Mouse (Mus musculus): ENCODE results near the gene Zbtb22.
"Not testable (repeated sequence)": the region's sequence is repeated elsewhere in the genome, so short reads cannot be mapped to it uniquely, and the experiment has no call there.

The Zbtb22 gene

DNA sequence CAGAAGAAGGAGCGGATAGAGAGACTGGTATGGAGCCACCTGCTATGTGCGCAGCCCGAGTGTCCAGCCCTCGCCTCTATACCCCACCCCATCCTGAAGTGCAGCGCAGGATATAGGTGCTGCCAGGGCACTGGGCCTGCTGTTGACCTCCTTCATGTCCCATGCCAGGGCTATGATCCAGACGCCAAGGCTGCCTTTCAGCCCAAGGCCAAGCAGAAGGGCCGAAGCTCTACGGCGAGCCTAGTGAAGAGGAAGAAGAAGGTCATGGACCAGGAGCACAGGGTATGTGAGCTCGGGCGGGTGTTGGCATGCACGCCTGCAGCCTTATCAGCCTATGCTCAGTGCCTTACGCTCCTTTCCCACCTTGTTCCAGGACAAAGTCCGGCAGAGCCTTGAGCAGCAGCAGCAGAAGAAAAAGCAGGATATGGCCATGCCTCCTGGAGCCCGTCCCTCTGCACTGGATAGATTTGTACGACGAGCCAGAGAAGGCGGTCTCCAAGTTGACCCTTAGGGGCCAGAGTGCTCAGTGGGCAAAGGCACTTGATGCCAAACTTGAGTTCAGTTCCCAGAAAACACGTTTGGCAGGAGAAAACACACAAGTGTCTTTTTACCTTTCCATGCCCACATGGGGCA lies 33.3 kb downstream of the Zbtb22 start:
- DNase-seq: no peak

- DNase-seq: no peak
Measured at GRCm38 (mm10) chr17:33950131-33950625, 34.5 kb downstream of the Zbtb22 start.

DNA sequence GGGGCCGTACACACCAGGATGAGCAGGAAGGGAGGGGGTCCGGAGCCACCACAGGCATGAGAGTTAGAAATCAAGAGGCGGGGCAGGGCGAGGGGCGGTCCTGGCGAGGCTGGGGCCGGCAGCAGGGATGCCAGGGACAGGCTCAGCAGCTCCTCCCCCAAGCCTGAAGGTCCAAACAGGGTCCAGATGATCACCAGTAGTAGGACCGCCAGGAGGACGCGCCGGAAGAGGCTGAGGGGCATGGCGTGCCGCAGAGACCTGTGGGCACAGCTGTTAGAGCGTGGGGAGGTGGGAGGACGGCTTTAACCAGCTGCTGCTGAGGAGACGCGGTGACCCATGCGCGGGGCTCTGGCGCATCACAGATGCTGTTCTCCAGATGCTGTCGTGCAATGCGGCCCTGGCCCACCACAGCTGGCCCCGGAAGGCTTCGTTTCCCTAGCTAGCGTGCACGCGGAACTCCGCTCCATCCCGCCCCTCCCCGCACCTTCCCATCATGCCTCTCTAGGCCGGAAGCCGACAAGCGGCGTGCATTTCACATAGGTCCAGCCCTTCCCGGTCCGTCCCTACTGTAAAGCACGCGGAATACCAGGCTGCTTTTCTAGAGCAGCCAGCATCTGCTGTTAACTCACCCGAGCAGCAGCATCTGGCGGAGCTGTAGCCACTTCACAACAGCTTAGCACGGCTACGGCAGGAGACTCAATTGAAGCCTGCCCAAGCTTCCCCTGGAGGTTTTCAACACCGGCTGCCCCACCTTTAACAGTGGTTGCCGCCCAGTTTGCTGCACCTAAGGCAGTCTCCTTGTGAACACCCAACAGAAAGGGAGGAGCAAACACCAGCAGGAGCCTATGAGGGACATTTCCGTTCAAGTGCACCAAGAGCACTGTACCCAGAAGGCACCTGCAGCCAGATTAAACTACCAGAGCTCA lies 35.6 kb downstream of the Zbtb22 start, which contains the start of gene B3galt4:
B3galt4 (minus strand) TSS at position 468 of the 926 bp plus-strand sequence.
- peak; percentile 69 for DNase-seq

DNA sequence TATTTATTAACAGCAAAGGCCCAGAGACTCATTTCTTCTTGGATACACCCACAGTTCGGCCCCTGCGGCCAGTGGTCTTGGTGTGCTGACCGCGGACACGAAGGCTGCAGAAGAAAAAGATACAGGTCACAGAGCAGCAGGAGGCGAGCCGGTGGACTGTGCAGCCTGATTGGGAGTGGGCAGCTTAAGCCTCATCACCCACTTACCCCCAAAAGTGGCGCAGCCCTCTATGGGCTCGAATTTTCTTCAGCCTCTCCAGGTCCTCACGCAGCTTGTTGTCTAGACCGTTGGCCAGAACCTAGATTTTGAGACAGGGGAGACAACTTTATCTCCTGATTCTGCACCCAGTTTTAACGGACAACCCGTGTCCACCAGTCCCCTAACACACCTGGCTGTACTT lies 36.3 kb downstream of the Zbtb22 start:
- not testable (repeated sequence) for DNase-seq

GRCm38 (mm10) chr17:33952879-33953278 lies 37.2 kb downstream of the Zbtb22 start:
- no peak for DNase-seq

- DNase-seq: no peak
Measured at GRCm38 (mm10) chr17:33953310-33953709, 37.6 kb downstream of the Zbtb22 start.

- no peak for DNase-seq
Measured at GRCm38 (mm10) chr17:33953961-33954565, 38.4 kb downstream of the Zbtb22 start.

- no peak for DNase-seq
Measured at GRCm38 (mm10) chr17:33954646-33955554, 39.2 kb downstream of the Zbtb22 start.

DNA sequence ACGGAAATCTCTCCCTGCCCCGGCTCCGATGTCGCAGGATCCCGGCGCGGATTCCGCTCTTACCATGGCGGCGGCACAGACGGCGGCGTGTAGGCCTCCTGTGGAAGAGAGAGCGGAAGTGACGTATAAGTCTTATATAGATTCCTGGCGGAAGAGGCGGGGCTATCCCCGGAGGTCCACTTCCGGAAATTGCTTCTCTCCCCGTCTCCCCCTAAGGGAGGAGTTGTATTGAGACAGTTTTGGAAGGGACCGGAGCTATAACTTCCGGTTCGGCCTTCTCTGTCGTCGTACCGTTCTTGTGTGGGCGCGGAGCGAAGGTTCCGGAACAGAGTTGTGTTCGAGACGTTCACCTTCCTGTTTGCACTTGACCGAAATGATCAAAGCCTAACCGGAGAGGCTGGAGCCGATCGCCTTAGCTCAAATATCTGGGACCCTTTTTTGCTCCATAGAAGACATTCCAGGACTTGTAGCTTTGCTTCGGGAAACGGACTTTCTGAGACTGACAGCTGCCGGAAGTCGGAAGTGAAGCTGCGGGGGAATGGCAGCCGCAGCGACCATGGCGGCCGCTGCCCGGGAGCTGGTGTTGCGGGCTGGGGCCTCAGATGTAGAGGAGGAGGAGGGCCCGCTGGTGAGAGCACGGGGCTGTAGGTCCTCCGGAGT lies 40.0 kb downstream of the Zbtb22 start, which contains the start of the genes Vps52 and Rps18:
Vps52 (plus strand) TSS at position 258 of the 660 bp plus-strand sequence.
Rps18 (minus strand) TSS at position 447 of the 660 bp plus-strand sequence.
- peak; percentile 97 for DNase-seq

GRCm38 (mm10) chr17:33956336-33956735 lies 40.6 kb downstream of the Zbtb22 start:
- no peak for DNase-seq

DNA sequence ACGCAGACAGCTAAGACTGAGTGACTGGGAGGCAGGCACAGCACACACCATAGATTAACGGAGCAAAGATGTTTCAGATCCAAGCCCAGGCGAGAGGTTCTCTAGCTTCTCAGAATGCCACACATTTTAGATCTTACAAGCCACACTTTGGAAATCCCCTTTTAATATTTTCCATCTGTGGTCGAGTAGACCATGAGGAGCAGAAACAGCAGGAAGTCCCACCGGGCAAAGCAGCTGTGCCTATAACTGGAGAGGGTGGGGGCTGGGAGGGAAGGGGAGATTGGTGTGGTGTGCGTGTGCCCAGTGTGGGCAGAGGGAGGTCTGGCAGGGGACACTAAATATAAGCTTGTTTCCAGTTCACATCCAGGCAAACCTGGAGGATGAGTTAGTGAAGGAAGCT lies 41.8 kb downstream of the Zbtb22 start:
- no peak for DNase-seq

DNA sequence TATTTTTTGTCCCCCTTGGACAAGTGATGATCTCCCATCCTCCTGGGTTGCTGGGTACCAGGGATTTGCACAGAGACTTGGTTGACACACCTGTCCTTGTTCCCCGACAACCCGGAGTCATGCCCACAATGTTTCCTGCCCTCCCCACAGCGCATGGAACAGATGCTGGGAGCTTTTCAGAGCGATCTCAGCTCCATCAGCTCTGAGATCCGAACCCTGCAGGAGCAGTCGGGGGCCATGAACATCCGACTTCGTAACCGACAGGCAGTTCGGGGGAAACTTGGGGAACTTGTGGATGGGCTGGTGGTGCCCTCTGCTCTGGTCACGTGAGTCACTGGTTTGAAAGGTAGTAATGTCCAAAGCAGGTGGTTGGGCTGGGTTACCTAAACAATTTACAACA lies 42.7 kb downstream of the Zbtb22 start:
- DNase-seq: no peak

- no peak for DNase-seq
Measured at GRCm38 (mm10) chr17:33959135-33959534, 43.4 kb downstream of the Zbtb22 start.

- DNase-seq: no peak
Measured at GRCm38 (mm10) chr17:33959948-33960347, 44.2 kb downstream of the Zbtb22 start.

GRCm38 (mm10) chr17:33962876-33963275 lies 47.2 kb downstream of the Zbtb22 start:
- no peak for DNase-seq

- DNase-seq: no peak
Measured at GRCm38 (mm10) chr17:33965082-33965845, 49.6 kb downstream of the Zbtb22 start.

DNA sequence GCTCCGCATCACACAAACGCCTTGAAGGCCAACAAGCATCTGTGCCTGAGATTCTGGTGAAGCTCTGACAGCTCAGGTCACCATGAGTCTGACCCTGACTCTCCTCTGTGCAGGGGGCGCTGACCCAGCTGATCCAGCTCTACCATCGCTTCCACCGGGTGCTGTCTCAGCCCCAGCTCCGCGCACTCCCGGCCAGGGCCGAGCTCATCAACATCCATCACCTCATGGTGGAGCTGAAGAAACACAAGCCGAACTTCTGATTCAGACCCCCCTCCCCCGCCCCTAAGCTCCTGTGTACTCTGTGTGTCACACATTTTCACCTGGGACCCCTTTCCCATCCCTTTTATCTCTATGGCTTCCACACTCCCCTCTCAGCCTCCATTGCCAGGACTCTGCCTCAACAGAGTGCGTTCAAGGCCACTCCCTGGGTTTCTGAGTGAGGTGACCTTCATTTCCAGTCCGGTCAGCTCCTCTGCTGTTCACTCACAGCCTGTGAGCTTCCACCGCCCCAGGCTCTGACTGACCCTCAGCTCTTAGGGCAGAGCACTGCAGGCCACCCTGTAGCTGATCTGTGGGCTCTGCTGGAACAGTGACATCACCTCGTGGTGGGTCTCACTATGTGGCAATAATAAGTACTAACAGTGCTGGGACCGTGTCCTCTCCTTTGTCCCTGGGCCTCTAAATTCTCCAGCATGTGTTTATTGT lies 50.3 kb downstream of the Zbtb22 start:
- no peak for DNase-seq

DNA sequence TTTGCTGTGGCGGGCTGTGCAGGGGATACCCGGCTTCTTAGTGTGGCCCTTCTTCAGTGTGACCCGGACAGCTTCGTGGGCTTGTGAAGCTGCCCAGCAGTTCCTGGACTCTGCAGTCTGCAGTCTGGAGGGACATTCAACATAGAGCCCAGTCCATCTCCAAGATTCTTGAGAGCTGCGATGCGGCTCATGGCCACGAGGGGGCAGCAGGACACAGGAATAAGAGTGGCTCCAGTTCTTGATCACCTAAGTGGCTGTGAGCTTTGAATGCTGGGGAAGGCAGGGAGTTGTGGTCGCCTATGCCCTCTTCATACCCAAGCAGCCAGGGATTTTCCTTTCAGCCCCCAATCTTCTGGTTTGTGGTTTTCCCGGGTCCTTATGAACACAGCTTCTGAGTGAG lies 52.8 kb downstream of the Zbtb22 start:
- DNase-seq: peak; percentile 77

Measured in kidney, adult 11 months (tissue).